Mouse (Mus musculus) embryo, embryonic 11 days (tissue): ENCODE measurements around the gene Utf1.

Experiments used
- DNase-seq: peaks from one replicate; pipeline ENCODE4 v3.0.0-alpha.2; 2015

Utf1 gene

DNA sequence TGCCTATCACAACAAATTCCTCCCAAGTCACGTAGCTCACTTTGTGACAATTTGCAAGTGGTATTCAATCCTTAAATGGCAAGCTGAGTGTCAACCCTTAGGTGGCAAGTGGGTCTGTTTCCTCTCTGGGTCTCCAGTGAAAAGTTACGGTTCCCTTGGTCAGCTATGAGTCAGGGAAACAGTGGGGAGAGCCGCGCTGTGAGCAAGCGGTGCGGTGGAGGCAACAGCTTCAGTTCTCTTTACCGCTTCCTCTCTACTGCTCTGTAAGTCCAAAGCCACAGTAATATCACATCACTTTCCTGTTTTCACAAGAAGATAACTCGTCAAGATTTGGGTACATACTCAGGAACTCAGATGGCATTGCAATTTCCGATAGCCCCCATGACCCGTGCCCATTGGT, 30.7 kb downstream of the Utf1 start:
- DNase-seq, result no peak

DNA sequence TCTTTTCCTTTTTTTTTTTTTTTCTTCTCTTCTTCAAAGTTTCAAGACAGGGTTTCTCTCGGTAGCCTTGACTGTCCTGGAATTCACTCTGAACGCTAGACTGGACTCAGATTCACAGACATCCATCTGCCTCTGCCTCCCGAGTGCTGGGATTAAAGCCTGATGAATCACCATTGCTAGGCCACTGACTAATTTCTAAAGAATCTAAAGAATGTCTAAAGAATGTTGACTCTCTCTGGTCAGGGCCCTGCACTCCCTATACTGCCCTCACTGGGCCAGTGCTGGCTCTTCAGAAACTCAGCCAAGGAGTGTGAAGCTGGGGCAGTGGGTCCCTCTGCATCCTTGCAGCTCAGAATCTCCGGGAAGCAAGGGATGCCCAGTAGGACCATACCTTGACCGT, 31.9 kb downstream of the Utf1 start:
- DNase-seq, result no peak

DNA sequence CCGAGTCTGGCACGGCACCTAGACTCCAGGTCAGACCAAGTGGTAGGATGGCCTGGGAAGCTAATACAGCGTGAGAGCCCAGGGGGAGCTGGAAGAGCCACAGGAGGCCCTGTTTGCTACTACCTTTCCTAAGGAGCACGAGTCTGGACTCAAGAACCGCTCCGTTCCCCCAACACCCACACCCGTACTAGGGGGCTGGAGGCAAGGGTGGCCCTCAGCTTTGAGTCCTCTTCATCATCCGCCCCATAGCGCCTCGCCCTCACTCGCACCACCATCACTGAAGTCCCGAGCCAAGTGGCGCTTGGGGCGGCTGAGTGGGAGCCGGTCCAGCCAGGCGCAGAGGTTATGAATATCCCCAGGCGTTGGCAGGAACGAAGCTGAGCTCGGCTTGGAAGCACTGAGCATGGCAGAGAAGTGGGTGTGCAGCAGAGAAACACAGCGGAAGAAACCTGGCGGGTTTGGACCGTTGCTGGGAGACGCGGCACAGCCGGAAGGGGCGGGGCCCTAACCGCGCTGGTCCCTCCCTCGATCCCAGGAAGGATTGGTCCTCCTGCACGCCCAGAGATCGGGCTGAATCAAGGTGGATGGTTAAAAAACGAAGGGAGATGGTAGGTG, 34.8 kb downstream of the Utf1 start, which contains the start of gene 6430531B16Rik:
TSS of gene 6430531B16Rik (minus strand) at position 478 of the 615 bp plus-strand sequence.
- peak; percentile 90 for DNase-seq

DNA sequence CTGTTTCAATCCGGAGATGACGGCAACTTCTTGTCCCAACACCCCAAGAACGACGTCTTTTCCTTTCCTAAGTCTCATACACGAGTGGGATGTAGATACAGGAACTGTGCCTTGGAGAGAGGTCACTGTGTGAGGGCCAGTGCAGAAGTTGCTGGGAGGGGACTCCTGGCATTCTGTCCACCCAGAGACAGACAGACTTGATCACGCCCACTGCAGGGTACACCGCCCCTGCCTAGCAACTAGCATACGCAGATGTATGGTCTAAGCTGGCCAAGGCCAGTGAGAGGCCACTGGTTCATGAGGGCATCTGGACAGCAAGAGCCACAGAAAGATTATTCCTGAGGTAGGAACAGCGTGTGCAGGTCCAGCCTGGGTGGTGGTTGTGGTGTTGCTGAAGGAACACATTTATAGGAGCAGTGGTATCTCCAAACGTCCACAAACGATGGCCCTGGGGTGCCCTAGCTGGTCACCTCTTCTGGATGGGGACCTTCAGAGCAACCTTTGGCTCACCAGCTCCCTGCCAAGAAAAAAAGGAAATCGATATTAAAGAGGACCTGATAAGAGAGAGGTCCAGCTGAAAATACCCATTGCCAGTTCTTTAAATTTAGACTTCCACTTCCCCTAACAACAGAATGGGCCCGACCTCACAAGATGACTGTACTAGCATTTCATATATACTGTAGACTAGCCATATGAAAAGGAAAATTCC, 35.6 kb downstream of the Utf1 start:
- no peak for DNase-seq

DNA sequence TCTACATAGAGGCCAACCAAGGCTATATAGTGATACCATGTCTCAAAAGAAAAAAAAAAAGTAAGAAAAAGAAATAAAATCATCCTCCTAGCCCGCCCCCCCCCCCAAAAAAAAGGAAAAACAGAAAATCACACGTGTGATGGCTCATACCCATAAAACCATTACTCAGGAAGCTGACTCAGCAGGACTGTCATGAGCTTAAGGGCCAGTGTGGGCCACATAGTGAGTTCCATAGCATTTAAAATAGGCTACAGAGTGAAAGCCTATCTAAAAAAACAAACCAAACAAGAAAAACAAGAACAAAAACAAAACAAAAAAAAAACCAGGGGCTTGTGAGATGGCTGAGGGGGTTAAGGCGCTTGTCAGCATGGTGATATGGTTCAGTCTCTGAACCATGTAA, 37.2 kb downstream of the Utf1 start:
- no peak for DNase-seq

DNA sequence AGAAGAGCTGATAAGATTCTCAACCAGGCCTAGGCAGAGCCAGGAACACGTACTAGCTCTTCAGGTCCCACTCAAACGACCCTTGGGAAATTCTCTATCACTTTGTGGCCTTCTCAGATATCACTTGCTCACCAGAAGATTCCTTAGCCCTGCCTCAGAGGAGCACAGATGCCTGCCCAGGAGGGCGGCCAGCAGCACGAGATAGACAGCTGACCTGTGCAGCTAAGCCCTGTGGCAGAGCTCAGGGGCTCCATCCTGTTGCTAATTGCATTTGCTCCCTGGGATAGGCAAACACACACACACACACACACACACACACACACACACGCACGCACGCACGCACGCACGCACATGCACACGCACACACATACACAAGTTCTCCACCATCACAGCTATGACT, 38.5 kb downstream of the Utf1 start:
- no peak for DNase-seq

DNA sequence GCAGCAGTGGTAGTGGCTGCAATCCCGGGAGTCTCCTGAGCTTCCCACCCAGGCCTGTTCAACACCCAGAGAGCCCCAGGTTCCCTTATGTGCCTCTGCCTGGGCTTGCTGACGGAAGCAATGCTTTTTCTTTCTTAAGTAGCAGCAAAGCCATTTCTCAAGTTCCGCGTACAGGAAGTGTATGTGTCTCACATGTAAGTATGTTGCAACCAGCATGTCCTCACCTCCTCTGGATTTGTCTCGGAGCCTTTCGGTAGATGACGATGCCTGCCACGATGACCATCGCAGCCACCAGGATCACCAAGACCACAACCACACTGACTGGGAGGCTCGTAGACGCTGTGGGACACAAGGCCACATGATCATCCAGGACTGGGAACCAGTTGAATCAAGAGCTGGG, 40.9 kb downstream of the Utf1 start:
- no peak for DNase-seq

DNA sequence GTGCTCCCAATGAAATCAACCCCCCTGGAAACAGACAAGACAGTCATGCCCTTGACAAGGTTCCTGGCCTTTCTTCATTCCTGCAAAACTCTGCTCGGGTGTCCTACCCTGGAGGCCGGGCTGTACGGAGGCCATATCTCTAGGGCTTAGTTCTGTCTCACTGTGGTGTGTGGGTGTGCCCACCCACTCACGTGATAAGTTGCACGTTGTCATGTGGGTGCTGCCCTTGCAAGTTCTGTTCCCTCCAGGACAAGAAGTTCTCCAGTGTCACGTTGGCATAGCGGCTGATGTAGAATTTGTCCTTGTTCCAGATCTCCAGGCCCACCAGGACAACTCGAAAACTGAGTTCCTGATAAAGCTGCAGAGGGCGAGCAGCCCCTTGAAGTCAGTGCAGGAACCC, 44.7 kb downstream of the Utf1 start:
- no peak for DNase-seq

DNA sequence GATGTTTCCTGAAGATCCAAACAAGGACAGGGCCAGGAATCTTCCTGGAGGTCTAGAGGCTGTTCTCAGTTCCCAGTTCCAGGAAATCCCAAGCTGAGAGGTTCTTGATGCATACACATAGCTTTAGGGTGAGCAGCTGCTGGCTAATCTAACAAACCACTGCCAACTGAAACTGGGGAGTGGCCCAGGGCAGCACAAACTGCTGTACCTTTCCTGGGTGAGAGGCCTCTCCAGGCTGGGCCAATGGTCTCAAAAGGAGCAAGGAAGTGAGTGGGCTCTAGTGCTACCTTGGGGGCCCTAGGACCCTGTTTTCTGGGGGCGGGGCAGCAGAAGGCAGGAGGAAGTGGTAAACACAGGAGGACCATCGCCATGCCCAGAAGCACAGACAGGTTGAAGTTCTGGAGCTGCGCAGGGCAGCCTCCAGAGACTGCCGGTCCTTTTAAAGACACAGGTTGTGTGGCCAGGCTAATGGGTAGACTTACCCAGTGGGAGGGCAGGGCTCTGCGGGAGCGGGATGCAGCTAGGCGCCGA, 47.3 kb downstream of the Utf1 start:
- DNase-seq, result no peak

DNA sequence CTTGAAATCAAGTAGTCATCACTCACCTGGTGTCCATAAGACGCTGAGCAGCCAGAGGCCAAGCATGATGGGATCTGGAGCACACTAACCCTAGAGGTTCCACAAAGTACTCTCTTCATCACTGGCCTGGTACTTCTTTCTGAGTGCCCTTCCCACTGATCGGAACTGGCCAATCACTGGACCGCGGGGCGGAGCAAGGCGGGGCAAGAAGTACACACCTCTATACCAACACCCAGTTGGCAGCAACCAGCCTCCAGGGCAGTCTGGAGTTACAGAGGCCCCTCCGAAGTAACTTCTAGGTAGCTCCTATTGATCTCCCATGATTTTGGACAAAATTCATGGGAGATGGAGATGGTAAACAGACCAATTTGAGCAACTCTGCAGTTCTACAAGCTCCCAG, 48.8 kb downstream of the Utf1 start, which contains the start of gene Adam8:
TSS of gene Adam8 (minus strand) at position 157 of the 400 bp plus-strand sequence.
- no peak for DNase-seq

DNA sequence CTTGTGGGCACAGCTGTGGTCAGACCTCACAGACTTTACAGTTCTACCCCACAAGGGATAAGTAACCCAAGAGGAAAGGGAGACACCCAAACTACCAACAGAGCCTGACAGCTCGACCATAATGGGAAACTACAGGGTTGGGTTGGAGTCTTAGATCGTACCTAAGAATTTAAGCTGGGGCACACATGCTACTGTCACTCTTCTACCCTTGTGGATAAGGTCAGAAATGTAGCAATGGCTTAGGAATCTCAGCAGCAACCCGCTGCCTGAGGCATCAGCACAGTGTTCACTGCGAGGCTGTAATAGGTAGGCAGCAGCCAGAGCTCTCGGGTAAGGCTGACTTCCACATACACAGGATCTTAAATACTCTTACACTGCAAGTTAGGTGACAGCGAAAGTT, 49.9 kb downstream of the Utf1 start:
- no peak for DNase-seq

DNA sequence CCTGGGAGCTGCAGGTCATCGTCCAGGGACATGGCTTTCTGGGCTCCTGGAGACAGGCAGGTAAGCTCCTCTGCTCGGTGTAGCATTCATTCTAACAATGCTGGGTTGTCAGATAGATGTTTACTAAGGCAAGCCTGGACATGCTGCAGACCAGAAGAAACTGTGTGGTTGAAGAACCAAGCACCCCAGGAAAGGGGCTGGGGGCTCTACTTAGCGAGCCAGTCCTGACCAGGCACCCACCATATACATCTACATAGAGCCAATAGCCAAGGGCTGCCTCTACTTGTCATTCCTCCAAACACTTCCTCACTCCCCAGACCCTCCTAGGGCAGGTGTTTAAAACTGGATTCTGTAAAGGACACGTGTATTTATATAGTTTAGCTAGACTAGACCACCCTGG, 50.6 kb downstream of the Utf1 start:
- no peak for DNase-seq

DNA sequence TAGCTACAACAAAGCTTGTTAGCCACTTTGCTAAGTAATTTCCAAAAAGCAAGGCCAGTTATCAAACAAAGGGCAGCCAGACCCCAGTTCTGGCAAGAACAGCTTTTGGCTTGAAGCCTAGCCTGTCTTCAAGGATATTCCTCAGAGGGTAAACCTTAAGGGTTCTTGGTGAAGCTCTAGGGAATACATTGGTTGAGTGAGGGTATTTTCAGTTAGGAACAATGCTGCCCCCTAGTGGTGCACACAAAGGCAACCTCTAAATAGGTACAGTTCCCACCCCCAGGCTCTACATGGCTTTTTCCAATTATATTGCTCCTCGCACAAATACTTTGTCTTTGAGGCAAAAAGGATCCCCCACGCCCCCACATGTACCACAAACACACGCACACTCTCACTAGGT, 51.1 kb downstream of the Utf1 start:
- peak; percentile 77 for DNase-seq
